8 mouse cellular contexts compared by ENCODE assay signal in genomic region chr10:70120671-70121405, GRCm38 (mm10). TPM values are rescaled to one million over a fixed set of nuclear protein-coding genes. Genes with fewer than 3 reads are reported as not detected.
DNase-seq lines count a peak whose midpoint lies in the region; ATAC-seq and TF ChIP-seq lines count a peak whose summit lies in the region.

No protein-coding gene starts in this region.

- TF ChIP-seq POLR2A in myocyte (IDR thresholded peaks at IDR 0.05; ENCODE audit: insufficient read length, low read depth), result no peak

- H3K79me2 ChIP-seq in myocyte (ENCODE audit: control insufficient read depth, insufficient read depth), result peaks cover 74% of the 10 kb centered on the region

- peak overlapping the region; percentile 86 for H3K4me3 ChIP-seq in megakaryocyte, embryonic 14.5 days (replicated peaks)
- H3K4me3 ChIP-seq in hindbrain, embryonic 16.5 days (ENCODE audit: low read length), result no peak overlapping the region
- peak overlapping the region; percentile 17 for H3K4me3 ChIP-seq in myocyte

- peaks cover 32% of the 10 kb centered on the region for H3K36me3 ChIP-seq in megakaryocyte, embryonic 14.5 days (replicated peaks; ENCODE audit: low read length)
- no peaks in the 10 kb centered on the region for H3K36me3 ChIP-seq in hindbrain, embryonic 16.5 days (ENCODE audit: control insufficient read depth, insufficient read depth, low read length)
- no peaks in the 10 kb centered on the region for H3K36me3 ChIP-seq in myocyte (ENCODE audit: control insufficient read depth, insufficient read depth)

- WGBS in hindbrain, embryonic 16.5 days, result 44% methylated on average over 17 of the region's 17 CpGs

- H3K9ac ChIP-seq in hindbrain, embryonic 16.5 days (ENCODE audit: low read depth, low read length), result no peak overlapping the region

- H3K4me2 ChIP-seq in hindbrain, embryonic 16.5 days (ENCODE audit: low read length), result no peak overlapping the region
- peak overlapping the region; percentile 100 for H3K4me2 ChIP-seq in myocyte (ENCODE audit: low read depth)

- H3K27me3 ChIP-seq in megakaryocyte, embryonic 14.5 days (replicated peaks), result no peaks in the 10 kb centered on the region
- no peaks in the 10 kb centered on the region for H3K27me3 ChIP-seq in hindbrain, embryonic 16.5 days (replicated peaks; ENCODE audit: control insufficient read depth, insufficient read depth, low read length)
- no peaks in the 10 kb centered on the region for H3K27me3 ChIP-seq in myocyte (ENCODE audit: control insufficient read depth, insufficient read depth, insufficient read length)

- no peak overlapping the region for H3ac ChIP-seq in myocyte (ENCODE audit: control insufficient read depth, insufficient read length)

- no peak for ATAC-seq in megakaryocyte, adult 5-6 weeks (ENCODE audit: poor library complexity, severe bottlenecking)
- peak; percentile 40; the same call in 1 of the 2 replicates for ATAC-seq in hindbrain, embryonic 16.5 days

- H3K27ac ChIP-seq in hindbrain, embryonic 16.5 days (ENCODE audit: low read depth, low read length), result peak overlapping the region; percentile 2; the same call in 1 of the 2 replicates

- peaks cover 8% of the 10 kb centered on the region; the same call in 1 of the 2 replicates for H3K9me3 ChIP-seq in megakaryocyte, embryonic 14.5 days
- H3K9me3 ChIP-seq in hindbrain, embryonic 16.5 days (ENCODE audit: control insufficient read depth, low read length), result no peaks in the 10 kb centered on the region

- peak; percentile 72 for DNase-seq in adrenal gland, postnatal 10 days
- DNase-seq in fibroblast of lung, adult 2 months (ENCODE audit: low read depth), result peak; percentile 65
- DNase-seq in embryo, embryonic 10 days (ENCODE audit: low spot score), result no peak
- DNase-seq in right cerebral cortex, postnatal 36 days (ENCODE audit: low spot score in 2 of 2), result no peak

- H3K4me1 ChIP-seq in megakaryocyte, embryonic 14.5 days, result peaks cover 73% of the 10 kb centered on the region
- peaks cover 28% of the 10 kb centered on the region for H3K4me1 ChIP-seq in hindbrain, embryonic 16.5 days (ENCODE audit: control insufficient read depth, insufficient read depth, low read depth, low read length)

TF ChIP-seq in myocyte, 11 proteins besides CTCF, POLR2A, EP300 and RAD21:
- no peak for TF ChIP-seq SRF (IDR thresholded peaks at IDR 0.05; ENCODE audit: control insufficient read depth, insufficient read length, low read depth)
- TF ChIP-seq CEBPB (IDR thresholded peaks at IDR 0.05; ENCODE audit: insufficient read depth, poor library complexity, severe bottlenecking), result 0 out of 2 replicates have a peak, but pooled peaks have one; percentile 3
- no peak for TF ChIP-seq MAX (IDR thresholded peaks at IDR 0.05; ENCODE audit: low read depth)
- no peak for TF ChIP-seq MYOG (IDR thresholded peaks at IDR 0.05; ENCODE audit: control insufficient read depth in 1 of 3, insufficient read depth in 1 of 3, insufficient read length in 2 of 3, low read depth in 2 of 3)
- no peak for TF ChIP-seq USF1 (IDR thresholded peaks at IDR 0.05; ENCODE audit: low read depth)
- TF ChIP-seq E2F4 (IDR thresholded peaks at IDR 0.05; ENCODE audit: insufficient read depth), result no peak
- no peak for TF ChIP-seq TCF12 (IDR thresholded peaks at IDR 0.05; ENCODE audit: insufficient read depth, poor library complexity, severe bottlenecking)

RNA-seq across cellular contexts. Expression of gene Ccdc6, which starts 23.9 kb away (rescaled TPM):
- 12.2 and 12.4 TPM in 2 replicates for polyA plus RNA-seq in megakaryocyte, embryonic 14.5 days (2012; ENCODE audit: insufficient read depth, low replicate concordance)
- 11.9 and 15.7 TPM in 2 replicates for total RNA-seq in megakaryocyte, adult 5-6 weeks (2015)
- total RNA-seq in megakaryocyte, adult 5-6 weeks (2017), result 10.3 and 13.2 TPM in 2 replicates
- 10 to 100 TPM; 46.9 to 56.7 TPM for total RNA-seq in adrenal gland, postnatal 10 days (2021)
- 18.6 and 23.0 TPM in 2 replicates for polyA plus RNA-seq in hindbrain, embryonic 16.5 days (2015; fragmentation: Nextera tagmentation; extraction: Ambion mirVana)
- polyA plus RNA-seq in myocyte (2012; fragmentation: generic; extraction: Trizol), result 15.5 TPM

Comparison
In these comparisons a context has a peak if more than half of its experiments do, and no peak if none do; other contexts are left out.
1. DNase-seq: peak in adrenal gland, postnatal 10 days (single experiment) and fibroblast of lung, adult 2 months (single experiment); none in embryo, embryonic 10 days (single experiment) and right cerebral cortex, postnatal 36 days (0 of 2).